In genomic region chr4:46072631-46073030, GRCm38 (mm10) we compare ENCODE assay signal across 25 mouse cellular contexts. TPM values are rescaled to one million over a fixed set of nuclear protein-coding genes. Genes with fewer than 3 reads are reported as not detected.
A peak's percentile ranks its signal among the peaks of the same experiment; 100 is the strongest.
DNase-seq lines count a peak whose midpoint lies in the region; ATAC-seq and TF ChIP-seq lines count a peak whose summit lies in the region.
"Had no signal": no experiment of that assay in that cellular context is flagged by ENCODE, and none has a peak within 500 bp of the region (broad histone marks: within the 10 kb centered on the region; RNA-seq: fewer than 3 reads in every experiment).

No protein-coding gene starts in this region.

- no peak for ATAC-seq in heart, embryonic 11.5 days (replicated peaks; ENCODE audit: insufficient number of reproducible peaks, low FRiP score, low TSS enrichment)
- no peak for ATAC-seq in heart, embryonic 15.5 days (replicated peaks; ENCODE audit: insufficient number of reproducible peaks, insufficient read depth, low FRiP score, low read depth)
- ATAC-seq: CD4-positive, CD25-positive, alpha-beta regulatory T cell, adult 4 months; forebrain, embryonic 16.5 days; hindbrain, embryonic 16.5 days; inflammation-experienced regulatory T-cells, adult 6 months; intestine, postnatal 0 days had no signal

- WGBS in cerebellum, adult 2 months = 14% methylated on average over 6 of the region's 6 CpGs
- WGBS in heart, embryonic 11.5 days (ENCODE audit: insufficient replicate concordance) = 67% methylated on average over 6 of the region's 6 CpGs
- 53% methylated on average over 6 of the region's 6 CpGs for WGBS in heart, embryonic 15.5 days

- H3K27me3 ChIP-seq in cerebellum, adult 2 months (ENCODE audit: control insufficient read depth, insufficient read depth, low read length) = no peaks in the 10 kb centered on the region
- no peaks in the 10 kb centered on the region for H3K27me3 ChIP-seq in heart, embryonic 11.5 days (ENCODE audit: control insufficient read depth, insufficient read depth, low read length)
- no peaks in the 10 kb centered on the region for H3K27me3 ChIP-seq in heart, embryonic 15.5 days
- H3K27me3 ChIP-seq: embryonic facial prominence, embryonic 13.5 days; forebrain, embryonic 12.5 days; hindbrain, embryonic 12.5 days had no signal

- no peak overlapping the region for H3K9ac ChIP-seq in heart, embryonic 11.5 days (ENCODE audit: low read depth, low read length)
- no peak overlapping the region for H3K9ac ChIP-seq in heart, embryonic 15.5 days
- H3K9ac ChIP-seq: embryonic facial prominence, embryonic 13.5 days; forebrain, embryonic 12.5 days; hindbrain, embryonic 12.5 days had no signal

- H3K4me2 ChIP-seq in heart, embryonic 11.5 days = no peak overlapping the region
- H3K4me2 ChIP-seq in heart, embryonic 15.5 days = no peak overlapping the region
- H3K4me2 ChIP-seq: embryonic facial prominence, embryonic 13.5 days; forebrain, embryonic 12.5 days; hindbrain, embryonic 12.5 days had no signal

- H3K36me3 ChIP-seq in heart, embryonic 11.5 days (ENCODE audit: control insufficient read depth, insufficient read depth, low read length) = no peaks in the 10 kb centered on the region
- peaks cover 6% of the 10 kb centered on the region; the same call in 1 of the 2 replicates for H3K36me3 ChIP-seq in heart, embryonic 15.5 days
- H3K36me3 ChIP-seq: embryonic facial prominence, embryonic 13.5 days; forebrain, embryonic 12.5 days; G1E; hindbrain, embryonic 12.5 days had no signal

- peaks cover 62% of the 10 kb centered on the region for H3K4me1 ChIP-seq in cerebellum, adult 2 months (ENCODE audit: control insufficient read depth, insufficient read depth, low read length)
- H3K4me1 ChIP-seq in heart, embryonic 11.5 days (ENCODE audit: control insufficient read depth, insufficient read depth, low read length) = peaks cover 32% of the 10 kb centered on the region
- peaks cover 59% of the 10 kb centered on the region for H3K4me1 ChIP-seq in heart, embryonic 15.5 days (replicated peaks)
- H3K4me1 ChIP-seq: forebrain, embryonic 12.5 days had no signal

- intact Hi-C loops in heart, postnatal 36 days (cut with DNase I) = no loop called here

- no peaks in the 10 kb centered on the region for H3K9me3 ChIP-seq in heart, embryonic 11.5 days (replicated peaks; ENCODE audit: control insufficient read depth, low read length)
- H3K9me3 ChIP-seq in heart, embryonic 15.5 days (replicated peaks) = no peaks in the 10 kb centered on the region
- H3K9me3 ChIP-seq: embryonic facial prominence, embryonic 13.5 days; forebrain, embryonic 12.5 days; G1E; hindbrain, embryonic 12.5 days had no signal

- H3K4me3 ChIP-seq in cerebellum, adult 2 months (replicated peaks; ENCODE audit: insufficient read depth, low read depth, low read length) = no peak overlapping the region
- H3K4me3 ChIP-seq in heart, embryonic 11.5 days (ENCODE audit: low read depth, low read length) = no peak overlapping the region
- H3K4me3 ChIP-seq in heart, embryonic 15.5 days = no peak overlapping the region
- H3K4me3 ChIP-seq: embryonic facial prominence, embryonic 13.5 days; forebrain, embryonic 12.5 days; hindbrain, embryonic 12.5 days had no signal

- peak overlapping the region; percentile 25; the same call in 1 of the 2 replicates for H3K27ac ChIP-seq in cerebellum, adult 2 months (ENCODE audit: insufficient read depth, low read length)
- H3K27ac ChIP-seq in heart, embryonic 11.5 days (ENCODE audit: low read depth, low read length) = peak overlapping the region; percentile 57; the same call in 1 of the 2 replicates
- H3K27ac ChIP-seq in heart, embryonic 15.5 days = peak overlapping the region; percentile 81
- H3K27ac ChIP-seq: embryonic facial prominence, embryonic 13.5 days; forebrain, embryonic 12.5 days; hindbrain, embryonic 12.5 days had no signal

- TF ChIP-seq POLR2A in cerebellum, adult 2 months (IDR thresholded peaks at IDR 0.05; ENCODE audit: borderline replicate concordance, insufficient read depth, low read length) = no peak

- TF ChIP-seq CTCF in cerebellum, adult 2 months (IDR thresholded peaks at IDR 0.05; ENCODE audit: borderline replicate concordance, insufficient read depth, low read depth, low read length) = no peak

- peak in 1 of 2 experiments; percentile 59 for DNase-seq in cerebellum, adult 2 months
- no peak for DNase-seq in cerebellum, adult 11-12 months
- peak; percentile 52 to 61 for DNase-seq in cerebellum, postnatal 25 days
- no peak for DNase-seq in cerebellum, adult 11 months
- DNase-seq in heart, adult 18-20 months = no peak
- no peak for DNase-seq in heart, postnatal 36 days
- DNase-seq: adrenal gland, adult 8-10 months; adrenal gland, postnatal 36 days; B cell, adult 2 months; cerebellum, adult 18-20 months; gastrocnemius, postnatal 14 days; kidney, adult 8-10 months; kidney, postnatal 25 days had no signal

RNA-seq across cellular contexts. Expression of gene Tmod1, which starts 33.9 kb away (rescaled TPM):
- polyA plus RNA-seq in cerebellum, adult 2 months (2012; rRNA removed) = 55.4 and 55.7 TPM in 2 replicates
- polyA plus RNA-seq in heart, embryonic 11.5 days (2014; fragmentation: Nextera tagmentation; extraction: Ambion mirVana) = 203 and 215 TPM in 2 replicates
- 100 to 1,000 TPM; 228 to 259 TPM for total RNA-seq in heart, adult 18-20 months (2021)
- 170 and 195 TPM in 2 replicates for polyA plus RNA-seq in heart, embryonic 15.5 days (2015; fragmentation: Nextera tagmentation; extraction: Ambion mirVana)
- total RNA-seq in heart, postnatal 36 days (2021) = 100 to 1,000 TPM; 272 to 278 TPM
- total RNA-seq: granulocyte monocyte progenitor cell, adult 5-6 weeks had no signal

Comparison
In these comparisons a context has a peak if more than half of its experiments do, and no peak if none do; other contexts are left out.
1. DNase-seq: peak in cerebellum, postnatal 25 days (2 of 2); none in cerebellum, adult 11-12 months (single experiment), cerebellum, adult 11 months (single experiment), heart, adult 18-20 months (0 of 2) and heart, postnatal 36 days (0 of 2).
2. H3K27ac ChIP-seq: peak in every context shown above with its lines; median percentile 81 in heart, embryonic 15.5 days; 57 in heart, embryonic 11.5 days; 25 in cerebellum, adult 2 months.